Mouse (Mus musculus): ENCODE data around the gene Ftsj1.

DNA sequence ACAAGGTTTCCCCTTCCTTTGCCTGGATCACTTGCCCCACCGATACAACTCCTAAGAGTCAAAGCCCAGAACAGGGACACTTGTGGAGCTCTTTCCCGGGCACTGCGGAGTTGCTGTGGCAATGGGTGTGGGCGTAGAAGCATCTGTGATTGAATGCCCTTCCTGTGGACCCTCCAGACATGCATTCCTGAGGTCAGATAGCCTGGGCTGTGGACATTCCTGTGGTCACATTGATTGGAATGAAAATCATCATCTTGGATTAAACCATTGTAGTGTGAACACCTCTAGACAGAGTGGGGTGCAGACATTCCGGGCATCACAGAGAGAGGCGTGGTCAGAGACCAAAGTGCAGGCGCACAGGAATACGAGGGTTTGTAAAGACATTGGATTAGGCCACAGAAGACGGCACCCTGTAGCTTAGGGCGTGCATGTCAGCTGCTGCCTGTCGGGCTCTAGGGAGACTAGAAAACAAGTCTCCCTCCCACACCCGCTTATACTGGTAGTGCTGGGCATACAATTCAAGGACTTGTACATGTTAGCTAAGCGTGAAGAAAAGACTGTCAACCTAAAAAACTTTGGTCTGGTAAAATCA lies 13.3 kb downstream of the Ftsj1 start:
- no peak for TF ChIP-seq CTCF (IDR thresholded peaks at IDR 0.05; ENCODE audit: extremely low read depth, insufficient read depth, low read length)
- no peak for TF ChIP-seq POLR2A (IDR thresholded peaks at IDR 0.05; ENCODE audit: extremely low read depth, insufficient read depth, low read length)

All from cortical plate, adult 2 months (tissue).